Mouse (Mus musculus) CD4-positive, CD25-positive, alpha-beta regulatory T cell, adult 4 months (primary cell): ENCODE measurements around the gene Celf2. TPM values are rescaled to one million over a fixed set of nuclear protein-coding genes. Genes with fewer than 3 reads are reported as not detected.
"Not testable (repeated sequence)": the region's sequence is repeated elsewhere in the genome, so short reads cannot be mapped to it uniquely, and the experiment has no call there.

Source experiments
- ATAC-seq: one replicate; pipeline ENCODE4 v1.8.0; 2017
- polyA plus RNA-seq, 2 experiments: library from polyadenylated mRNA; unstranded; fragments of 100-300 nt; shearing (Covaris generic); gene quantifications; one replicate each; pipeline ENCODE4 v1.2.1; 2017

Gene Celf2
- 100 to 1,000 TPM; 207 to 227 TPM for polyA plus RNA-seq

- ATAC-seq = not testable (repeated sequence)
Observed at GRCm38 (mm10) chr2:7509463-7509862, at the start of gene Celf2. Gene Celf2, minus strand, starts transcription at chr2:7509563.

GRCm38 (mm10) chr2:7555144-7555892 is 46.0 kb upstream of the Celf2 start:
- ATAC-seq = no peak

DNA sequence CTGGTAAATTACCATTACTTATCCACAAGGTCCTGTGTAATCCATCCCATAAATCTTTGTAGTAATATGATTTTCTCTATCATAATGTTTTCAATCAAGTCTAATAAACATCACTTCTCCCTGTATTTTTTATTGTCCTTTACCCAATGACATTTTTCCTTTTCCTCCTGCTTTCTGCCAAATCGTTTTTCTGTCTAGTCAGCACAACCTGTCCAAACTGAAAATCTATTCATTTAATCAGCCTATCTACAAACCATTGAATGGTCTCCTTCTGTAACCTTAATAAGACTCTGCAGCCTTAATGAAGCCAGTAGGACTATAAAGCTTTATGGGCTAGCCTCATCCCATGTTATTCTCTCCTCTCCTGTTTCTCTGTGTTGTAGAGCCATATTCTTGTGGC is 45.2 kb upstream of the Celf2 start:
- ATAC-seq = no peak

- ATAC-seq = no peak
Observed at GRCm38 (mm10) chr2:7552887-7553286, 43.5 kb upstream of the Celf2 start.

GRCm38 (mm10) chr2:7548886-7549285 is 39.5 kb upstream of the Celf2 start:
- ATAC-seq = no peak

GRCm38 (mm10) chr2:7534615-7535204 is 25.3 kb upstream of the Celf2 start:
- ATAC-seq = no peak

DNA sequence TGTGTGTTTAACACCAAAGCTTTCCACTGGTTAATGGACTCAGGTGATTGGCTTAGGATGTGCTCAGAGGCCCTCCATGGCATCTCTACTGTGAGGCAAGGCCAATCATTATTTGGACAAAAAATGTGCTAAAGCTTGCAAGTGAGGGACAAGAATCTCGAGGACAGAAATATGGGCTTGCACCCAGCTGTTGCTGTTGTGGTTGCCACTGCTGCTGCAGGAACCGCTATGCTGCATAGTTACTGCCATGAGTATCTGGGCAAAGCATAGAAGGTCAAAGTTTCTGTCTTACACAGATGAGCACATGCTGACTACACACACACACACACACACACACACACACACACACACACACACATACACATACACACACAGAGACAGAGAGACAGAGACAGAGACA is 24.8 kb upstream of the Celf2 start:
- ATAC-seq = no peak

- no peak for ATAC-seq
Observed at GRCm38 (mm10) chr2:7531185-7531960, 22.0 kb upstream of the Celf2 start.

DNA sequence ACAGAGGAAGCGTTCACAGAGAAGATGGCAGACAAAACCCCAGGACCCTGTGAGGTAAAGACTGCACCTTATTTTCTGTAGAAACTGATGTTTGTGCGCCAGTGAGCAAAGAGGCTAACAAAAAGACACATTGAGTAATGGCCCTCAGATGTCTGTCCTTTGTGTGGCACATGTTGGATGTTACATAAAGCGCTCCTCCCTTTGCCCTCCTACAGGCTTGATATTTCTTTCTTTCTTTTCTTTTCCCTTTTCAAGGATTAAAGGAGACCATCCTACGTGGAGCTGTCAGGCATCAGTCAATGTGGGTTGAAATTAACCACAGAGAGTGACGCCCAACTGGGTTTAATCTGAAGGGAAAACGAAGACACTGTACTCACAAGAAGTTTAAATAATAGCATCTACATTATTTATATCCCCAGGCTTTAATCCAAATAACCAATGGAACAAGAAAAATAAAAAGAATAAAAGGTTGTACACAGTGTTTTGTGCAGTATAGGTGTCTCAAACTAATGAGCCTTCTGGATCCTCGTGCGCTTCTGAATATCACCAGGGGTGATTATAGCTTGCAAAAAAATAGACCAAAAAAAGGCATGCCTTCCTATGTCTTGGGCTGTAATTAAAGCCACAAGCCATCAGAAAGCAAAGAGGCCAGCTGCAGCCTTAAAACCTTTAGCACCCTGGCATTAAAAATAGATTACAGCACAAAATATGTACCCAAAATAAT is 21.3 kb upstream of the Celf2 start:
- no peak for ATAC-seq

DNA sequence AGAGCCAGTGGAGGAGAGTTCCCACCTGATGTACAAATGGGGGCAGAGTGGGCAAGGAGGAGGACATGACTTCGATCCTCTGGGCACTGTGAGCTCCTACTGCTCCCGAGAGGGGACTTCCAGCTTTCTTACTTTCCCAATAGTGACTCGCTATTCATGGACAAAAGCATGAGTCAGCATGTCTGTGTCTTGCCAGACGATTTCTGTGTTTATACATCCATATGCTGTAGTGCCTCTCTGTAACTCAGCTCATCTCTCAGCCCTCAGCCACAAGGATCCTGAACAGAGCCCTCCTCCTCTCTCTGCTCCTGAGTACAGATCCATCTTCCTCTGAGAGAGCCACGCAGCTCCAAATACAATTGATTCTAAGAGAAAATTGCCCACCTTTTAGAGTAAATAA is 20.3 kb upstream of the Celf2 start:
- no peak for ATAC-seq

DNA sequence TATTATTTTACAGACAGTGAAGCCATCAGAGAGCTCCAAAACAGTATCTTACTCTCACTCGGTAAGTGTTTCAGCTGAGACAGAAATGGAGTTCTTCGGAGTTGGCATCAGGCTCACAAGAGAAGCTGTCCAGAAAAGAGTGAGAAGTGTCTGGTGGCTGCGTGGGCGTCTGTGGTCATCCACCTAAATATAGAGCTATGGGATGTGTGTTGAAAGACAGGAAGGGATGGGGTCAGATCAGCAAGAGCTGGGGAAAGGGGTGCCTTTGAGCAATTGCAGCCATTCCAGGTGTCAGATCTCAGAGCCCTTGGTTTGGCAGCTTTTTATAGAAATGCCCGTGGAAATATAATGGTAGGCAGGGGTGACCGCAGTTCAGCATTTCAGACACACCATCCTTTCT is 17.3 kb upstream of the Celf2 start:
- ATAC-seq = no peak

DNA sequence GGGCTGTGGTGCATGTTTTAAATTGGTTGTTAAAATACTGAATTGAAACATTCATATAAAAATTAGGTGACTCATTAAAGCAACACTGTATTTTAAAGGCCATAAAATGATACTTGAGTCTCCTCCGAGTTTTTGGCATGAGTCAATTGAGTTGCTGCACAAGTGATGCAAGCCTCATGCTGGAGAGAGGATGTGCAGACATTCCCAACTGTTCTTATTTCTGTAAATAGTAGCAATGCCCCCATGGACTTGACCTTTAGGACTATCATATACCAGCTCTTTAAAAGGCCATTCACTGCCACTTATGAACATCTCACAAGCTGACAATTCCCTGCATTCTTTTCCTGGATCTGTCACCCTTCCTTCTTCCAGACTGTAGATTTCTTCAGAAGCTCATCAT is 10.1 kb upstream of the Celf2 start:
- ATAC-seq = no peak

- ATAC-seq = no peak
Observed at GRCm38 (mm10) chr2:7493420-7493819, 15.9 kb downstream of the Celf2 start.

- ATAC-seq = no peak
Observed at GRCm38 (mm10) chr2:7484974-7485373, 24.4 kb downstream of the Celf2 start.

DNA sequence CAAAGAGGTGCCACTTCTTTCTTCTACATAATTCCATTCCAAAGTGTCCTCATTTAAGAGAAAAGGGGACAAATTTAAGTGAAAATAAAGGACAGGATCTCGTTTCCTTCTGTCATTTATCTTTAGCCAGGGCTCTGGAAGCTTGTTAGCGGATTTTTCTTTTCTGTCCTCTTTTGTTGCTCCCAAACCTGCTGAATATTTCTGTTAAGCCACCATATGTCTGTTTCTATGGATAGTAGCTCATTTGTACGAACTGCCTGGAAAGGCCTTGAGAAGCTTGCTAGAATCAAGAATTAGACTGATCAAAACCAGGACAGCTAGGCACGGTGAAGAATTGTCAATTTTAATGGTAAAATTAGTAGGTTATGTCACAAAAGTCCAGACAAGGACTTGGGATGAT is 27.3 kb downstream of the Celf2 start:
- ATAC-seq = no peak

DNA sequence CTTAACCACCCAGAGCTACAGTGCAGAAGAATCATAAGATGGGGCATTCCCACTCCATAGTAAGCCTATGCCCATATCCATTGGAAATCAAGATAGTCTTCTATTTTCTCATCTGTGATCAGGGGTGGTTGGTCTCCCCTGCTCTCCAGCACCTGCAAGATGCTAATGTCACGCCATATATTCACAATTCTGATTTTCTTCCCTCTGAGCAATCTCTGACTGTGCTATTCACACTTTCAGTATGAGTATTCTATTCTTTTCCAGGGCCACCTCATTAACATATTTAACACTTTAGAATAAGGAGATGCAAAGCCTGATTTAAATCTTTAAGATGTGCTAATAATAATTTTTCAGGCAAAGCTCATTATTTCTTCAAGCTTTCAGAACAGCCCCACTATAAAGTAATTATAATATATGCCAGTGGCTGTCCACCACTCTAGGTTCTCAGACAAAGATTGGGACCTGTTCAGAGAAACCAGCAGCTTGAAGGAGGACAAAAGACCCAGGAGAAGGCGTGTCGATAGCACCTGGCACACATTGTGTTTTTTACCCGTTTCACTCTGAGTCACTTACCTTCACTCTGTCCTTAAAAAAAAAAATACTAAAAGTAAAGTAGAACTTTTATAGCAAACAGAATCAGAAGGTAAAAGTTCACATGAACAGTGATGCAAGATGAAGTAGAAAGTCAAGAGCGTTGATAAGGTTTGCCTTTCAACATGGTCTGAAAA is 48.9 kb downstream of the Celf2 start:
- ATAC-seq = no peak

DNA sequence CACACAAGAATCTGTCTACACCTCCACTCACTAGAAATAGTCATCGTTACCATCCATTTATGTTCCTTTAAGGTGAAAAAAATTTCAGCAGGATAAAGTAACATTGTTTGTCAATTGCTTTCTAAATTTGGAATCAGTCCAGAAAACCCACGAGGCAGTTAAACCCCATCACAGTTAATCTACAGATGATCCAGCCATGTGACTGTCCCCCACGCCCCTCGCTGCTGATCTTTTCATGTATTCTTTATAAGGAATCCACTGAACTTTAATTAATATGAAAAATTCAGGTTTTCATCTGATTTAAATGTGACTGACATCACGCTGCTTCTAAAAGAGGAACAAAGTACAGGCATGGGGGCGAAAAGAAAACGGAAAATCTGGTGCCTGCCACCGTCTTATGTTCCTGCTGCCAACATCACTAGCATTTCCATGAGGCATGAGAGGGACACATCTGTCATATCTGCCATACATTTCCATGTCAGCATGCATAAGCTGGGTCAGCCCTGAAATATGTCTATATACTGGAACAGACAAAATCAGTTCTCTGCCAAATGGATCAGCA is 70.6 kb downstream of the Celf2 start:
- ATAC-seq = no peak

GRCm38 (mm10) chr2:7426481-7426880 is 82.9 kb downstream of the Celf2 start:
- no peak for ATAC-seq

DNA sequence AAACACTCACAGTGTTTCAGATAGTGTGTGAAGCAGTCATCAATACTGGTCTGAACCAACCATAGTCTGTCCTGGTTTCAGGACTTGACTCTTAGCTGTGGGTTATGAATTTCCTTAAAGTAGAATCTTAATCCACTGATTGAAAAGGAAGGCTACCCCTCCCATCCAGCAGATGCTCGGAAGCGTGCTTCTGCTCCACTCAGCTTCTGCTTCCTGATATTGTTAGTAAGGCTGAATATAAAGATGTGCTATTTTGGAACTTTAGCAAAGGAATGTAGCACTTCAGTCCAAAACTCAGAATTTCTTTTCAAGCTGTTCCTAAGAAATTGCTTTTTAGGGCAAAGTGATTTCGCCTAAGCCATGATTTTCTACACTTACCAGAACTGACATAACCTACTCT is 108.8 kb downstream of the Celf2 start:
- ATAC-seq = no peak

- no peak for ATAC-seq
Observed at GRCm38 (mm10) chr2:7395935-7396334, 113.4 kb downstream of the Celf2 start.

DNA sequence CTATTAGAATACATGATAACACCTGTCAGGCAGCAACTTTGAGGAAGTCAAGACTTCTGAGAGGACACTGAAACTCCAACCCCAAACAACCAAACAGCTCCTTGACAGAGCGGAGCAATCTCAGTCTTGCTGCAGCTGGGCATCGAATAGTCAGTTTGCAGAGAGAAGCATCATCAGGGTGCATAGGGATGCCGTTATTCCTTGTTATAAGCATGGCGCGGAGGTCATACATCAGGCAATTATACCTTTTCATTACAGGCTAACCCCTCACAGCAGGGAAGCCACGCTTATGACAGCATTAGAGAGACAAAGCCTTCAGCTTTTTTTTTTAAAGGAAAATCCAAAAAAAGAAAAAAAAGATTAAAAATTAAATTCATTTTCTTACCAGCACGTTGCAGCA is 113.9 kb downstream of the Celf2 start:
- no peak for ATAC-seq

DNA sequence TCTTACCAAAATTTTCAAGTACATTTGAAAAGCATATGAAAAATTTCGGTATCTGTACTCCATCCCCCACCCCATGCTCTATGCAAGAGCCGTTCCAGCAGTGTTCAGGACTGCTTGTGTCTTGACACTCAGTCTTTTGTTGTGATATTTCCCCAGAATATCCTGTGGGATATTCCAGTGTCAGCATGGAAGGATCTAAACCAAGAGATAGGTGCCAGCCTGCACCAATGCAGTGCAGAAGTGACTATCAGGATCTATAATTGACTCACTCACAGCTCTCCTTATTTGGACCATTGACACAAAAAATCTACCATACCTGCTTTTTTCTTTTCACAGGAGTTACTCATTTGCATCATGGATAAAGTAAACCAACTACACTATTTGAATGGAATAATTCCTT is 116.9 kb downstream of the Celf2 start:
- ATAC-seq = no peak
